Mouse (Mus musculus) forebrain, embryonic 11.5 days (tissue): ENCODE results near the gene Olfr266. TPM values are rescaled to one million over a fixed set of nuclear protein-coding genes. Genes with fewer than 3 reads are reported as not detected.

ENCODE experiments used
- ATAC-seq: fragments of 200-750 bp; cut with Nextera tagmentation; replicated peaks from 2 replicates; pipeline ENCODE4 v1.8.0; 2017; ENCODE audit warnings: moderate TSS enrichment; ENCODE audit not compliant: low FRiP score
- DNase-seq: peaks from one replicate; pipeline ENCODE4 v3.0.0-alpha.2; 2017; ENCODE audit warnings: low spot score
- H3K27ac ChIP-seq: fragments of 300-500 bp; sonication (generic); 2 replicates; pipeline ENCODE4 v1.5.1; 2014; ENCODE audit warnings: low read depth, low read length
- H3K27me3 ChIP-seq: fragments of 300-500 bp; sonication (generic); 2 replicates; pipeline ENCODE4 v1.6.1; 2014; ENCODE audit warnings: mild to moderate bottlenecking, low read length, mixed read lengths; ENCODE audit not compliant: control insufficient read depth, insufficient read depth
- H3K36me3 ChIP-seq: fragments of 300-500 bp; sonication (generic); 2 replicates; pipeline ENCODE4 v1.6.1; 2014; ENCODE audit warnings: mild to moderate bottlenecking, low read length, moderate library complexity, mixed read lengths; ENCODE audit not compliant: control insufficient read depth, insufficient read depth
- H3K4me1 ChIP-seq: fragments of 300-500 bp; sonication (generic); replicated peaks from 2 replicates; pipeline ENCODE4 v1.6.1; 2014; ENCODE audit warnings: low read length, mixed read lengths; ENCODE audit not compliant: control insufficient read depth, insufficient read depth
- H3K4me2 ChIP-seq: fragments of 300-500 bp; sonication (generic); 2 replicates; pipeline ENCODE4 v1.6.1; 2014; ENCODE audit warnings: low read depth, mild to moderate bottlenecking, low read length, moderate library complexity, mixed read lengths; ENCODE audit not compliant: severe bottlenecking
- H3K4me3 ChIP-seq: fragments of 300-500 bp; sonication (generic); 2 replicates; pipeline ENCODE4 v1.5.1; 2014; ENCODE audit warnings: low read depth, low read length
- H3K9ac ChIP-seq: fragments of 300-500 bp; sonication (generic); 2 replicates; pipeline ENCODE4 v1.6.1; 2014; ENCODE audit warnings: low read length
- H3K9me3 ChIP-seq: fragments of 300-500 bp; sonication (generic); 2 replicates; pipeline ENCODE4 v1.6.1; 2016; ENCODE audit warnings: low read length, mixed read lengths; ENCODE audit not compliant: control insufficient read depth
- WGBS: fragments of 180-500 bp; shearing (Covaris S2); extraction: QIAGEN DNeasy Blood & Tissue Kit; methylation state at CpG from one replicate; pipeline ENCODE4 v1.1.7; 2014; 5-methylcytosine and 5-hydroxymethylcytosine counted together
- polyA plus RNA-seq: library from polyadenylated mRNA; unstranded; fragments of >200 nt; fragmentation: Nextera tagmentation; extraction: Ambion mirVana; gene quantifications from 2 replicates; pipeline ENCODE4 v1.2.1, GENCODE M21; 2014

The Olfr266 gene
- polyA plus RNA-seq, 1 experiment from 2014 or later, result not detected

DNA sequence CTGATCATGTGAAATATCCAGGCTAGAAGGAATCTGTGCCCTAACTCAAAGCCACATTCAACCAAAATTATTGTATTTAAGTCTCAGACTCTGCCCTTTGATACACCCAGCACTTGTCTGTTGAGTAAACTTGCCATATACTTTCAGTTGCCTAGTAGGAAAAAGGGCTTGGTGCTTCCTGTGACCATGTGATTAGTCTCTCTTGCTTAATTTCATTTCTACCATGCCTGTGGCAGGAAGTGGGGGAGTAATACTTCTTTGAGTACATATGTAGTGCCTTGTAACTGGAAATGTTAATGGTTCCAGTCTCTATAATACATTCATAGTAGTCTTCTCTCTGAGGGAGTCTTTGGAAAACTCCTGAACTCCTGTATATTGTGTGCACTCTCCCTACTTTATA lies 38.1 kb downstream of the Olfr266 start:
- Histone ChIP-seq H3K4me3 (no peak overlapping the region), H3K36me3 (no peaks in the 10 kb centered on the region), H3K9ac (no peak overlapping the region), H3K4me2 (no peak overlapping the region), H3K27me3 (no peaks in the 10 kb centered on the region), H3K4me1 (no peaks in the 10 kb centered on the region), H3K9me3 (no peaks in the 10 kb centered on the region), H3K27ac (no peak overlapping the region)
- DNase-seq (no peak), ATAC-seq (no peak)

DNA sequence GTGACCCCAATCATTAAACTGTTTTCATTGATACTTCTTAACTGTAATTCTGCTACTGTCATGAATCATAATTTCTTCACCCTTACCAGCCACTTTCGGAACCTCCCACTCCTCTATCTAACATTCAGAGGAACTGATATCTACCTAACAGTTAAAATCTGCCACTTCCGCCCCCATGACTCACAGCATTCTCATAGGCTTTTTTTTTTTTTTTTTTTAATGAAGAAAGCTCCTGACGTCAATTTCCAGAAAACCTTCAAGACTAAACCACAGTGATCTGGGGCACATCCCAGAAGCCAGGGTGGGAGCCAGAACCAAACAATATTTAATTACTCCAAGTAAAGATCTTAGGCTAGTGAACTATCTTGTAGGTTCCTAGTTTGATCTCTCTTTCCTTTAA lies 41.0 kb downstream of the Olfr266 start:
- Histone ChIP-seq H3K4me3 (no peak overlapping the region), H3K4me2 (no peak overlapping the region), H3K4me1 (no peaks in the 10 kb centered on the region), H3K9me3 (no peaks in the 10 kb centered on the region), H3K36me3 (no peaks in the 10 kb centered on the region), H3K27me3 (no peaks in the 10 kb centered on the region), H3K27ac (no peak overlapping the region), H3K9ac (no peak overlapping the region)
- ATAC-seq (no peak), DNase-seq (no peak)
- 81% methylated on average over 3 of the region's 3 CpGs for WGBS

DNA sequence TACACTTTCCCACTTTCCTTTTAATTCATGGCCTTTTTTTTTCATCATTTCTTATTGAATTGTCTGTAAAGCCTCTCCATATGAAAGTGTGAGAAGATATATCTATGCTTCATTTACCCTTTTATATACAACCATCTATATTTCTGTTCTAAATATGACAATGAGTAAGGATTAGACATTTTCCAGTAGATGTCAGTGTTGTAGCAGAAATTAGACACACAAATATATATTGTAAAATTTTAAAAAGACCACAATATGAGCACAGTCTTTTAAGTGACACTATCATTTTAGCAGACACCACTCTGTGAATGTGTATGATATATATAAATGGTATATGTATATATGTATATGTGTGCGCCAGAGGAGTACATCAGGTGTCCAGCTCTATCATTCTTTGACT lies 54.3 kb downstream of the Olfr266 start:
- Histone ChIP-seq H3K9me3 (no peaks in the 10 kb centered on the region), H3K4me2 (no peak overlapping the region), H3K27ac (no peak overlapping the region), H3K27me3 (no peaks in the 10 kb centered on the region), H3K4me1 (no peaks in the 10 kb centered on the region), H3K4me3 (no peak overlapping the region), H3K9ac (no peak overlapping the region), H3K36me3 (no peaks in the 10 kb centered on the region)
- ATAC-seq (no peak), DNase-seq (no peak)
- 88% methylated on average over 1 of the region's 1 CpGs for WGBS

Other genes starting within 250 kb of the Olfr266 start
- 15.0 and 17.8 TPM in 2 replicates for gene Lrif1, start 141.3 kb downstream of the Olfr266 start, polyA plus RNA-seq
- 2.4 and 2.5 TPM in 2 replicates for gene Cd53, start 36.1 kb downstream of the Olfr266 start, polyA plus RNA-seq
- gene Kcna3, start 209.9 kb upstream of the Olfr266 start, polyA plus RNA-seq, result 9.2 and 9.5 TPM in 2 replicates